Mouse (Mus musculus) embryonic fibroblast, embryonic 13.5 days (primary cell): ENCODE measurements at regions not wholly inside any gene's neighbourhood (a gene's known extent, or its start where the extent isn't known, plus 50 kb on each side); places are given as distances from the start of the nearest gene placed in this dataset.

Experiments
- H3K27ac ChIP-seq: 2 replicates; pipeline ENCODE4 v1.5.1; 2012; ENCODE audit warnings: low read length, control low read depth, inconsistent platforms; ENCODE audit not compliant: insufficient read depth
- H3K4me1 ChIP-seq: 2 replicates; pipeline ENCODE4 v1.6.1; 2011; ENCODE audit warnings: low read length; ENCODE audit not compliant: control insufficient read depth, insufficient read depth
- H3K4me3 ChIP-seq: 2 replicates; pipeline ENCODE4 v1.5.1; 2011; ENCODE audit warnings: mild to moderate bottlenecking, control low read depth, low read length; ENCODE audit not compliant: insufficient read depth
- CTCF ChIP-seq: IDR thresholded peaks from 2 replicates; pipeline ENCODE4 v1.5.1; 2011; ENCODE audit warnings: mild to moderate bottlenecking, control low read depth, low read length, moderate library complexity, borderline replicate concordance; ENCODE audit not compliant: insufficient read depth
- POLR2A ChIP-seq: IDR thresholded peaks from 2 replicates; pipeline ENCODE4 v1.6.1; 2011; ENCODE audit warnings: low read depth, mild to moderate bottlenecking, control low read depth, low read length, moderate library complexity

DNA sequence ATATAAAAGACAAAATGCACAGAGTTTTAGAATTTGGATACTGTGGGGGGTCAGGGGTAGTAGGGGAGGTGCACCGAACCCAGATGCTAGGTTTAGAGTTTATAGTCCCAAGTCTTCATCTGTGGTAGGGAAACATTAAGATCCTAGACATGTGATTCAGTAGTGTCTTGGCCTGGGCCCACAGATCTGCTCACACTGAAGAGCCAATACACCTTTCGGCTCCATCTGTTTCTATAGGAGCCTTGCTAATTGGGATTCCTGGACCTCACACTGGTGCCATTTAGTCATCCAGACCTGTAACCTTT is 63.7 kb upstream of the Elk3 start:
- peaks cover 7% of the 10 kb centered on the region for H3K4me1 ChIP-seq
- H3K4me3 ChIP-seq = no peak overlapping the region
- no peak for TF ChIP-seq POLR2A
- TF ChIP-seq CTCF = no peak
- H3K27ac ChIP-seq = no peak overlapping the region

DNA sequence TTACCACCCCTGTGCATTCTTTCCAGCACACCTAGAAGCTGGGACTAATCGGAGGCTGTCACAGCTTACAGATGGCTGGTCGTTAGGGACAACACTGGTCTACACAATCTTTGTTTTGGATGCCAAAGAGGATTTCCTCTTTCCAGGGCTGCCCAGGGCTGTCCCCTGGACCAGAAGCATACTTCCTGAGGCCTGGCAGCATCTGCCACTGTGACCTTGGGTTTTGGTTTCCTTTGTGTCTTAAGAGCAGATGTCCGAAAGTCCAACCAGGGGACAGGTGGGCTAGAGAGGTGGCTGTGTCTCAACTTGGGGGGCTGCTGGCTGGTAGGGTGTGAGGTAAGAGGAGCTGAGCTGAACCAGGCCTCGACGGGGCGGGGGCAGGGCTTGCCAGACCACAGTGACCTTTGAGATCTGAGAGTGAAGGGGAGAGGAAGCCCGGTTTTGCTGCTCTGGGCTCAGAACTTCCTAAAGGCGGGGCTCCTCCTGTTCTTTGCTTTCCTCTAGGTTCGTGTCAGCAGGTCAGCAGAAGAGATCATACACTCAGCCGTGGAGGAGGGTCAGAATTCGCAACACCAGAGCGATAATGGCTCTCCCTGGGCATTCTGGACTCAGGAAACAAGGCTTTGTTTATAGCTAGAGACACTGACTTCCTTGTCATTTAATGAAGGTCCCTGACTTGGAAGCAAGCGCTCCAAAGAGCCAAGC is 64.2 kb upstream of the Elk3 start:
- no peak for TF ChIP-seq POLR2A
- TF ChIP-seq CTCF = no peak
- no peak overlapping the region for H3K27ac ChIP-seq
- H3K4me1 ChIP-seq = 0 out of 2 replicates have a peak, but pooled peaks cover 3% of the 10 kb centered on the region
- no peak overlapping the region for H3K4me3 ChIP-seq

DNA sequence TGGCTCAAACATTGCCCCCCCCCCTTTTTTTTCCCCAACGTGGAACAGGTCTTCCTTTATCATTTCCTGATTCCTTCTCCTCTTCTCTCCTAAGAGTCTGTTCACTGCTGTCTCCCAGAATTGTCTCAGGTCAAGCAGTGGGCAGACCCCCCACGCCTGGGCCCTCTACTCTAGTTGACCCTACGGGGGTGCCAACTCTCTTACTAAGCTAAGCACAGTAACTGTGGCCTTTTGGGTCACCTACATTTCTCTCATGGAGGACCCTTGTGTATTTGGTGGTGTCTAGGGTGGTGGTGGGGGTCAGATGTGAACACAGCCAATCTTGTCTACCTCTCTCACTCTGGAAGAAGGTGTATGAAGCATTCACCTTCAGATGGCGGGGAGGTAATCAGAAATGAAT is 64.8 kb upstream of the Elk3 start:
- TF ChIP-seq CTCF (no peak), POLR2A (no peak)
- H3K27ac ChIP-seq = no peak overlapping the region
- no peak overlapping the region for H3K4me3 ChIP-seq
- no peaks in the 10 kb centered on the region for H3K4me1 ChIP-seq

DNA sequence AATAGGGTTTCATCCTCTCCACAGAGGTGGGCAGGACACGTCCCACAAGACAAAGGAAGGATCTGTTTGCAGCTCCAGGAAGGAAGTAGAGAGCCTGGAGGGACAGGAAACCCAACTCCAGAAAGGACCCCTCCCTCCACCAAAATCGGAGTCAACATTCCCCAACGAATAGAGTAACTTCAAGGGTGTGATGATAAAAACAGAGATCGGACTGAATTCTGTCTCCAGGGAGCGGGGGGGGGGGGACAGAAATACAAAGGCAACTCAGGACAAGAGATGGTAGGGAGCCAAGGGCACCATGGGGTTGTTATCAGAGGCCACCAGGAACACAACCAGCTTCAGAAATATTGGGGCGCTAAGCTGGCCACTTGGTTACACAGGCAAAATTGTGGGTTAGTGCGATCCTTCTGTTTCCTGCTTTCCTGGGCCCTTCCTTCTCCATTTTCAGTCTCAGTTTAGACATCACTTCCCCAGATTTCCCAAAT is 65.6 kb upstream of the Elk3 start:
- TF ChIP-seq CTCF (no peak), POLR2A (no peak)
- no peak overlapping the region for H3K4me3 ChIP-seq
- no peak overlapping the region for H3K27ac ChIP-seq
- no peaks in the 10 kb centered on the region for H3K4me1 ChIP-seq

DNA sequence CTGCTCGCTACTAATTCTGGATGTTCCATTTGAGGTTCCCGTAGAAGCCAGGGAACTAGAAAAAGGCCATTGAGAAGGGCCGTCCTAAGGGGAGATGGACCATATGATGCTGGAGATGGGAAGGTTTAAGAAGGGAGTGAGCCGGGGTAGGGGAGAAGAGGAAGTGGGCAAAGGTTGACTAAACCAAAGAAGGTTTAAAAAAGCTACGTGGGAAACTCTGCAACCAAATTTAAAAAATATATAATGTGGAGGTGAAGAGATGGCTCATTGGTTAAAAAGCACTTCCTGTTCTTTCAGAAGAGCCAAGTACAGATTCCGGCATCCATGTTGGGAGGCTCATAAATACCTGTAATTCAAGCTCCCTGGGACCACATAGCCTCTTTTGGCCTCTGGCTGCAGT is 63.9 kb upstream of the Lta4h start:
- TF ChIP-seq POLR2A (no peak), CTCF (no peak)
- Histone ChIP-seq H3K27ac (no peak overlapping the region), H3K4me1 (no peaks in the 10 kb centered on the region), H3K4me3 (no peak overlapping the region)

DNA sequence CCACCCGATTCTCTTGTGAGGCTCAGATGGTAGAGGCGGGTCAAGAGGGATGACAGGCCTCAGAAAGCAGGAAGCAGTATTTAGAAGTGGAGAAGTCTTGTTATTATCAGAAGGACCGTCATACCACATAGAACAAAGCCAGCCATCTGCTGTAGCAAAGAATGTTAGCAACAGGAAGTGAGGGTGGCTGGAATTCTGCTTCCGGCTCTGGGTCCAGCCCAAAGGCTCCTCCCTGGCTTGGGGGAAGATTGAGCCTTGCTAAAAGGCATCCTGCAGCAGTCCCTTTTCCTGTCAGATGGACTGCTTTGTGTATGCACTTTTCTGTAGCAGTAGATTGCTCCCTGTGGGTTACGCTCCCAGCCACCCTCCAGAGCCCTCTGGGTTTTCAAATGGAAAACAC is 61.9 kb upstream of the Lta4h start:
- no peak overlapping the region for H3K27ac ChIP-seq
- peaks cover 5% of the 10 kb centered on the region; the same call in 1 of the 2 replicates for H3K4me1 ChIP-seq
- TF ChIP-seq POLR2A (no peak), CTCF (no peak)
- no peak overlapping the region for H3K4me3 ChIP-seq

DNA sequence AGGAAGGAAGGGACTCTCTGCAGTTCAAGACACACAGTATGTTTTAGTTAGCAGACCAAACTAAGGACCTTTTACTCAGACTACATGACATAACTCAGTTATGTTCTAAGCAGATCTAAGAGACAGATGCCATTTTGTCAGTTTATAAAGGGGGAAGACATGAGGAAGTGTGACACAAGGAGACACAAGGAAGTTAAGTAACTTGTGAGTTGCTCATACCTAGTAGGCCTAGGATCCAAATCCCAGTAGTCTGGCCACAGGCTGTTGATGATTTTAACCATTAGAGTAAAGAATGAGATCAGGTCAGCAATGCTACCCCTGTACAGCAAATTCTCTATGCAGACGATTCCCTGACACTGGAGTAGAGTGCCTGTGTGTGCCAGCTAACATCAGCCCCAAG is 59.3 kb upstream of the Lta4h start:
- H3K27ac ChIP-seq = no peak overlapping the region
- peaks cover 5% of the 10 kb centered on the region; the same call in 1 of the 2 replicates for H3K4me1 ChIP-seq
- no peak for TF ChIP-seq POLR2A
- no peak for TF ChIP-seq CTCF
- no peak overlapping the region for H3K4me3 ChIP-seq

DNA sequence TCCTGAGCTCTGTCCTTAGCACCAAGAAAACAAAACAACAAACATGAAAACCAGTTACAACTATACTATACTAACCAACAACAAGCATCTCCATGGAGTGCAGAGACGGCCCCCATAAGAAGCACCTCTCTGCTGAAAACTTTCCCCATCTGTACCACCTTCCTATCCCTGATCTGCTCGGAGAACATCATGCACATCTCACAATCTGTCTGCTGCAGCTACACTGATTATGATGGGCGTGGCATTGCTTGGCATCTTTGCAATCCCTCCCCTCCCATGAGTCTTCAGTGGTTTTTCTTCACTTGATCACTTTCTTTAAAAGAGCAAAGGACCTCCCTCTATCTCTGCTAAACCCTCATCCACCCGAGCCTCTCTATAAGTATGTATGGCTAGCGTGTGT is 55.5 kb upstream of the Lta4h start:
- TF ChIP-seq CTCF = no peak
- TF ChIP-seq POLR2A = no peak
- Histone ChIP-seq H3K27ac (no peak overlapping the region), H3K4me3 (no peak overlapping the region), H3K4me1 (peaks cover 5% of the 10 kb centered on the region; the same call in 1 of the 2 replicates)

DNA sequence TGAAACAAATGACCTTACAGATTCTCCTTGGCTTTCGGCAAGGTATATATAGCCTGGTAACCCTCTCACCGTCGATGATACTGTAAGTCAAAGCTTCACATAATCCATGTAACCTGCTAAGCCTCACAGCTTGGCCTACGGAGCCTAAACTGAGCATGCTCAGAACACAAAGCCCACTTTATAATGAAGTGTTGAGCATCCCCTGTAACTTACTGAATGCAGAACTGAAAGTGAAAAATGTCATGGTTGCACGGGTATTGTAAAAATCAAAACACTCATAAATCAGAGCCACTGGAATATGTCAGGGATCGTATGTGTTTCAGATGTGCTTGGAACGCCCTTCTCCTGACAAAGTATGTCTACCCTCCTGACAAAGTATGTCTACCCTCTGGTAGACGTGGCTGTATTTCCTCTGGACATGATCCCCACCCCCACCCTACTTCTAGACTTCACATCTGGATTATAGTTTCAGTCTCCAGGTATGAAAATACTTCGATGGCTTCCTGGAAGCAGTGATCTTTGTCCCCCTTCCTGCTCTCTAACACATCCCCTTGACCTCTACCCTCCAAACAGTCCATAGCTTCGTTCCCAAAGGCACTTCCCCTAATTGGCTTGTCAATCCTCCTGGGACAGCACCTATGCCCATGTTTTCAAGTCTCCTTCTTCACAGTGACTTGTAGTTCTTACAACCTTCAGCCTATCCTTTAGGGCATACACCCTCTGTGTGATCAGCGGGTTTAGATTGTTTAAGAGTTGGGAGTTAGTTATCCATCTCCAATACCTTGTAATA is 54.5 kb upstream of the Lta4h start:
- no peak overlapping the region for H3K27ac ChIP-seq
- TF ChIP-seq POLR2A (no peak), CTCF (no peak)
- no peak overlapping the region for H3K4me3 ChIP-seq
- H3K4me1 ChIP-seq = peaks cover 8% of the 10 kb centered on the region; the same call in 1 of the 2 replicates

DNA sequence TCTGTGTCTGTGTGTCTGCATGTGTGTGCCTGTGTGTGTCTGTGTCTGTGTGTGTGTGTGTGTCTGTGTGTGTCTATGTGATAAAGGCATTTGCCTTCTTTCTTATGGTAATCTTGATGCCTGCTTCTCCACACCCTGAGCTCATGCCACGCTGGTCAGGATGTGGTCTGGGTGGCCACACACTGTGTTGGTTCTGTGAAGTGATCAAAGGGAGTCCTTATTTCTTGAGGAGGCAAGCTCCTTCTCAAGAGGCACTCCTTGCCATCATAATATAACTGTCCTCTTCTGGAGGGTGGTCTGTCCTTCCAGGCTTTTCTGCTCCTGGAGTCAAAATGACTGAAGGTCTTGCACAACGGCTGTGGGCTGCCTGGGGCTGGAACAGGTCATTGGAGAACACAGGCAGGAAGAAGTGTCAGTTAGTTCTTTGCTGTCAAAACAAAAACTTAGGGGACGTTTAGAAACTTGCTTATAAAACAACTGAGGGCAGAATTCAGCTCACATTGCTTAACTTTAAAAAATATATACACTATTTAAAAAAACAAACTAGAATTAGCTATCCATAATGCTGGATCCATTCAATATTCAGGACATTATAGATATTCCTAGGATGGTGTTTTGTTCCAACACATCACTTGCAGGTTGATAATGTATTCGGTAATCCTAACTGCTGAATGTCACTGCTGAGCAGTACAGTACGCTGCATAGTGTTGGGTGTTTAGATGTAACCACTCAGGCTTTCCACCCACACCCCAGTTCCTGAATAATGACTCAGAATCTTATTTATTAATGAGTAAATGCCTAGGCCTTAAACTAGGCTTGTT is 50.3 kb upstream of the Lta4h start:
- Histone ChIP-seq H3K4me3 (no peak overlapping the region), H3K4me1 (0 out of 2 replicates have a peak, but pooled peaks cover 5% of the 10 kb centered on the region), H3K27ac (peak overlapping the region; percentile 50)
- no peak for TF ChIP-seq CTCF
- no peak for TF ChIP-seq POLR2A
